Mouse (Mus musculus): ENCODE data around the gene Irf8. TPM values are rescaled to one million over a fixed set of nuclear protein-coding genes. Genes with fewer than 3 reads are reported as not detected.

Gene Irf8
- polyA plus RNA-seq, 1 experiment from 2014 or later = 1.7 TPM

GRCm38 (mm10) chr8:120725576-120725950, 10.6 kb upstream of the Irf8 start:
- Histone ChIP-seq H3K27ac (no peak overlapping the region), H3K4me3 (no peak overlapping the region), H3K4me1 (peaks cover 7% of the 10 kb centered on the region; the same call in 1 of the 2 replicates), H3K36me3 (no peaks in the 10 kb centered on the region), H3K9me3 (replicated peaks) (no peaks in the 10 kb centered on the region), H3K27me3 (ENCODE audit: low read depth, poor library complexity, severe bottlenecking) (peaks cover 10% of the 10 kb centered on the region)
- DNase-seq (ENCODE audit: low spot score) = no peak
- 83% methylated on average over 5 of the region's 5 CpGs for WGBS

GRCm38 (mm10) chr8:120726051-120726450, 10.1 kb upstream of the Irf8 start:
- 75% methylated on average over 5 of the region's 5 CpGs for WGBS
- Histone ChIP-seq H3K27me3 (ENCODE audit: low read depth, poor library complexity, severe bottlenecking) (peaks cover 13% of the 10 kb centered on the region), H3K36me3 (no peaks in the 10 kb centered on the region)

DNA sequence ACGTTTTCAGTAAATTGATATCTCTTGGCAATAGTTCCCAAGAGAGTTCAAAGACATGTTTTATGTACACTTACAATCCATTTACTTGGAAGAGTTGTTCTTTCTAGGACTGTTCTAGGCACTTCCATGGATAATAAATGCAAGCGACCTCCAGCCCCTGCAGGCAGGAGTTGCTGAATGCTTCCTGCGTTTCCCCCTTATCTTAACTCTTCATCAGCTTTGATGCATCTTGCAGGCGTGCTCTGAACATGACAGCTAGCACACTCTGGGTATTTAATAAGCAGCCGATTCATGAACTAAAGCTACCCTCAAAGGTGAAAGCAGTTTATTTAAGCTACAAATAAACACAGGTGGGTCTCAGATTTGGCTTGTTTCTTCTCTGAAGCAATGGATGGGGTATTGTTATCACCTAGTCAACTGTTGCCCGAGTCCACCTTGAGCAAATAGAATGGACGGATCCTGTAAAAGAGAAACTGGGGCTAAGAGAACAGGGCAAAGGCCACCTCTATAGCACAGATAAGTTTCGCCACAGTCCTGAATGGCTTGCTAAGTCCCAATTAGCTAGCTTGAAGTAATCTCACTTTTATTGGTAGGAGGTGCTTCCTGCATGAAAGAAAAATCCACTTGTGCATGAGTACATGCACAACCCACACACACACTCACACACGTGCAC, 7.5 kb upstream of the Irf8 start:
- Histone ChIP-seq H3K9me3 (replicated peaks) (no peaks in the 10 kb centered on the region), H3K27ac (no peak overlapping the region), H3K4me1 (peaks cover 7% of the 10 kb centered on the region; the same call in 1 of the 2 replicates), H3K36me3 (no peaks in the 10 kb centered on the region), H3K4me3 (no peak overlapping the region), H3K27me3 (ENCODE audit: low read depth, poor library complexity, severe bottlenecking) (peaks cover 37% of the 10 kb centered on the region)
- DNase-seq (ENCODE audit: low spot score) = no peak
- 69% methylated on average over 9 of the region's 9 CpGs for WGBS

More at GRCm38 (mm10) chr8:120726051-120726450, 10.1 kb upstream of the Irf8 start:
- H3K4me1 ChIP-seq = peaks cover 7% of the 10 kb centered on the region; the same call in 1 of the 2 replicates
- no peaks in the 10 kb centered on the region for H3K9me3 ChIP-seq (replicated peaks)
- DNase-seq (ENCODE audit: low spot score) = no peak
- no peak overlapping the region for H3K4me3 ChIP-seq
- H3K27ac ChIP-seq = no peak overlapping the region

DNA sequence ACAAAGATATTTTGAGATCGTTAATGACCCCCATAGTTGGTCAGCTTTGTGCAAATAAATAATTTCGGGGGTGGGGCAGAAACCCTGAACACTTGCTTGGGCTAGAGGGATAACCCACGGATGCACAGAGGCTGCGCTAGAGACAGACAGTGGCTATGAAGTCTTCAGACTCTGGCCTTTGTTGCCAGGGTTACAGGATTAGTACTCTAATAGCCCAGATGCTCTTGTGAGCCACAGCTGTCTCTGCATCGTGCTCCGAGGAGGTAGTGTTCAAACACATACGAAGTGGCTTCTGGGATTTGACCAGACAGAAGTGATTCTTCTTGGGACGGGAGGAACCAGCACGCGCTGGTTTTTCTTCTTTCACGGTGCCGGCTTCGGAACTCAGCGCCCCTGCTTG, 4.6 kb upstream of the Irf8 start:
- no peak for DNase-seq (ENCODE audit: low spot score)
- Histone ChIP-seq H3K27me3 (ENCODE audit: low read depth, poor library complexity, severe bottlenecking) (peaks cover 66% of the 10 kb centered on the region), H3K36me3 (no peaks in the 10 kb centered on the region), H3K4me3 (no peak overlapping the region), H3K4me1 (peaks cover 12% of the 10 kb centered on the region), H3K9me3 (replicated peaks) (no peaks in the 10 kb centered on the region), H3K27ac (no peak overlapping the region)
- 42% methylated on average over 14 of the region's 14 CpGs for WGBS

GRCm38 (mm10) chr8:120732068-120732467, 4.1 kb upstream of the Irf8 start:
- peaks cover 16% of the 10 kb centered on the region for H3K4me1 ChIP-seq
- peaks cover 71% of the 10 kb centered on the region for H3K27me3 ChIP-seq (ENCODE audit: low read depth, poor library complexity, severe bottlenecking)
- no peak overlapping the region for H3K27ac ChIP-seq
- H3K36me3 ChIP-seq = no peaks in the 10 kb centered on the region
- WGBS = 44% methylated on average over 6 of the region's 6 CpGs
- no peak overlapping the region for H3K4me3 ChIP-seq
- H3K9me3 ChIP-seq (replicated peaks) = no peaks in the 10 kb centered on the region
- DNase-seq (ENCODE audit: low spot score) = no peak

GRCm38 (mm10) chr8:120736486-120736885, 328 bp downstream of the Irf8 start:
- Histone ChIP-seq H3K27me3 (ENCODE audit: low read depth, poor library complexity, severe bottlenecking) (peaks cover 84% of the 10 kb centered on the region), H3K27ac (0 out of 2 replicates have a peak overlapping the region, but pooled peaks have one; percentile 2), H3K4me1 (peaks cover 21% of the 10 kb centered on the region), H3K4me3 (peak overlapping the region; percentile 61), H3K9me3 (replicated peaks) (no peaks in the 10 kb centered on the region), H3K36me3 (no peaks in the 10 kb centered on the region)
- WGBS = 3% methylated on average over 11 of the region's 11 CpGs
- peak; percentile 66 for DNase-seq (ENCODE audit: low spot score)

DNA sequence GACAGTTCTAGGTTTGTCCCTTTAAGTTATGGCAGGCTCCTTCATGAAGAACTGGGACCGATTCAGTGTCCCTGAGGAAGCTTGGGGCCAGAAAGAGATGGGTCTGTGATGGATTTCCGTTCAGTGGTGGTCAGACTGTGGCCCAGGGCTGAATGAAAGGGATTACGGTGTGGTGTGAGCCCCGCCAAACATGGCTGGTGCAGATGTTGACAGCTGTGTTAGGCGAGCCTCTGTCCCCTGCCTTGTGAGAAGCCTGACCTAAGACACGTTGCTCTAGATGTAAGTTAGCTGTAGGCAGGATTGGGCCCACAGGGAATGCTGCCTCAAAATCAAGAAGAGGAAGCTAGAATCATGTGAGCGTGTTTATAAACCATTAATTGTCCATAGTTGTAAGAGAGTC, 1.0 kb downstream of the Irf8 start:
- Histone ChIP-seq H3K9me3 (replicated peaks) (no peaks in the 10 kb centered on the region), H3K36me3 (no peaks in the 10 kb centered on the region), H3K27ac (no peak overlapping the region), H3K27me3 (ENCODE audit: low read depth, poor library complexity, severe bottlenecking) (peaks cover 78% of the 10 kb centered on the region), H3K4me3 (no peak overlapping the region), H3K4me1 (peaks cover 21% of the 10 kb centered on the region)
- 54% methylated on average over 7 of the region's 7 CpGs for WGBS
- DNase-seq (ENCODE audit: low spot score) = no peak

DNA sequence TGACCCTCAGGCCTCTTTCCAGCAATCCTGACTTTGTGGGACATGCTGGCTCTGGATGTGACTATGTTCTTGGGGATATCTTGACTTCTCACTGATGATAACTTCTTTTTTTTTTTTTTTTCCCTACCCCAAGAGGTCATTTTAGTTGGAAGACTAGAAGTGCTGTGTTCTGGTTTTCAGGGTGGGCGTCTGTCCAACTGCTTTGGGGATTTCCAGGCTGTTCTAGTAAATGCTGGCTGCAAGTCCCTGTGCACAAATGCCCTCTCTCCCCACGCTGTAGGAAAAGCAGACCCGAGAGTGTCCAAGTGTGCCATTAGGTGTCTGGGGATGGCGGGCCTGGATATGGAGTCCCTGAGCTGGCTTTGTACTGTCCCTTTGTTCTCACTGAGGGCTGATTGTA, 2.6 kb downstream of the Irf8 start:
- H3K36me3 ChIP-seq = no peaks in the 10 kb centered on the region

GRCm38 (mm10) chr8:120739526-120739925, 3.4 kb downstream of the Irf8 start:
- H3K36me3 ChIP-seq = no peaks in the 10 kb centered on the region
- H3K4me1 ChIP-seq = peaks cover 34% of the 10 kb centered on the region
- H3K27me3 ChIP-seq (ENCODE audit: low read depth, poor library complexity, severe bottlenecking) = peaks cover 56% of the 10 kb centered on the region
- 91% methylated on average over 15 of the region's 15 CpGs for WGBS
- no peaks in the 10 kb centered on the region for H3K9me3 ChIP-seq (replicated peaks)
- no peak overlapping the region for H3K4me3 ChIP-seq
- no peak overlapping the region for H3K27ac ChIP-seq
- DNase-seq (ENCODE audit: low spot score) = no peak

More for the DNA sequence above, 2.6 kb downstream of the Irf8 start:
- H3K4me1 ChIP-seq = peaks cover 26% of the 10 kb centered on the region
- H3K27ac ChIP-seq = no peak overlapping the region
- DNase-seq (ENCODE audit: low spot score) = no peak
- WGBS = 86% methylated on average over 4 of the region's 4 CpGs
- peaks cover 63% of the 10 kb centered on the region for H3K27me3 ChIP-seq (ENCODE audit: low read depth, poor library complexity, severe bottlenecking)
- no peak overlapping the region for H3K4me3 ChIP-seq
- no peaks in the 10 kb centered on the region for H3K9me3 ChIP-seq (replicated peaks)

DNA sequence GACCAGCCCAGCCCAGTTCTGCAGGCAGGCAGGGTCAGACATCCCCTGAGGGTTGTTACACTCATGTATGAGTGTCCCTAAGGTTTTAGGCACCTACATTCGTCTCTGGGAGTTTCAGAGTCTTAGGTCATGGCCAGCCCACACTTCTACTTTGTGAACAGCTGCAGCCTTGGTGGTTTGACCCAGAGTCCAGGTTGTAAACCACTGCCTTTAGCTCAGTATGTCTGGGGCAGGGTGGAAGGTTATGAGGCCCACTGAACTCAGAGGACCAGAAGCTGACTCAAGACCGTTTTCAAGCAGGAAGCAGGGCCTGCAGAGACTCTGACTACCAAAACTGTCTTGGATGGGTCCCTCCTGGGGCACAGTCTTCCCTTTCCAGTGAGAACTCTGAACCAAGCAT, 4.4 kb downstream of the Irf8 start:
- 69% methylated on average over 2 of the region's 2 CpGs for WGBS
- no peak overlapping the region for H3K4me3 ChIP-seq
- H3K27me3 ChIP-seq (ENCODE audit: low read depth, poor library complexity, severe bottlenecking) = peaks cover 50% of the 10 kb centered on the region
- no peak for DNase-seq (ENCODE audit: low spot score)
- H3K4me1 ChIP-seq = peaks cover 36% of the 10 kb centered on the region
- H3K9me3 ChIP-seq (replicated peaks) = no peaks in the 10 kb centered on the region
- H3K36me3 ChIP-seq = no peaks in the 10 kb centered on the region
- H3K27ac ChIP-seq = no peak overlapping the region

DNA sequence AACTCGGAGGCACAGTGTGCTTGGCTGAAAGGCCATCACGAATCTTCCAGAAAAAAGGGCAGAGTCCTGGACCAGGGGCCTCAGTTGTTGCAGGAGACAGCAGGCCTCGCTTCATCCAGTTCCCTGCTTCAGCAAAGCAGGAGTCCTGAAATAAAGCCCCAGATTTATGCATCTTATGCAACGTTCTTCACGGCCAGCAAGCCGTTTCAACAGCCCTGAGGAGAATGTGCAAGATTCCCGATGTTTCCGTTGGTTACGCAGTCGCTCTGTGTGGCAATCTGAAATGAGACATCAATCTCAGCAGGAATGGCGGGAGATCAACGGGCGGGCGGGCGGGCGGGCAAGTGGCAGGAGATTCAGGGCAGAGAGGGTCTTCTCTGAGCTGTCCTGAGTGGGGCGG, 4.8 kb downstream of the Irf8 start:
- H3K27me3 ChIP-seq (ENCODE audit: low read depth, poor library complexity, severe bottlenecking) = peaks cover 50% of the 10 kb centered on the region

GRCm38 (mm10) chr8:120741815-120742530, 5.8 kb downstream of the Irf8 start:
- Histone ChIP-seq H3K27me3 (ENCODE audit: low read depth, poor library complexity, severe bottlenecking) (peaks cover 47% of the 10 kb centered on the region), H3K27ac (no peak overlapping the region), H3K4me3 (no peak overlapping the region), H3K4me1 (peaks cover 29% of the 10 kb centered on the region), H3K36me3 (no peaks in the 10 kb centered on the region), H3K9me3 (replicated peaks) (no peaks in the 10 kb centered on the region)
- no peak for DNase-seq (ENCODE audit: low spot score)
- WGBS = 90% methylated on average over 15 of the region's 15 CpGs

More for the DNA sequence above, 4.8 kb downstream of the Irf8 start:
- H3K4me1 ChIP-seq = peaks cover 32% of the 10 kb centered on the region
- H3K4me3 ChIP-seq = no peak overlapping the region
- no peaks in the 10 kb centered on the region for H3K36me3 ChIP-seq
- no peaks in the 10 kb centered on the region for H3K9me3 ChIP-seq (replicated peaks)
- no peak overlapping the region for H3K27ac ChIP-seq
- DNase-seq (ENCODE audit: low spot score) = no peak
- whole genome bisulfite sequencing = 90% methylated on average over 17 of the region's 17 CpGs

DNA sequence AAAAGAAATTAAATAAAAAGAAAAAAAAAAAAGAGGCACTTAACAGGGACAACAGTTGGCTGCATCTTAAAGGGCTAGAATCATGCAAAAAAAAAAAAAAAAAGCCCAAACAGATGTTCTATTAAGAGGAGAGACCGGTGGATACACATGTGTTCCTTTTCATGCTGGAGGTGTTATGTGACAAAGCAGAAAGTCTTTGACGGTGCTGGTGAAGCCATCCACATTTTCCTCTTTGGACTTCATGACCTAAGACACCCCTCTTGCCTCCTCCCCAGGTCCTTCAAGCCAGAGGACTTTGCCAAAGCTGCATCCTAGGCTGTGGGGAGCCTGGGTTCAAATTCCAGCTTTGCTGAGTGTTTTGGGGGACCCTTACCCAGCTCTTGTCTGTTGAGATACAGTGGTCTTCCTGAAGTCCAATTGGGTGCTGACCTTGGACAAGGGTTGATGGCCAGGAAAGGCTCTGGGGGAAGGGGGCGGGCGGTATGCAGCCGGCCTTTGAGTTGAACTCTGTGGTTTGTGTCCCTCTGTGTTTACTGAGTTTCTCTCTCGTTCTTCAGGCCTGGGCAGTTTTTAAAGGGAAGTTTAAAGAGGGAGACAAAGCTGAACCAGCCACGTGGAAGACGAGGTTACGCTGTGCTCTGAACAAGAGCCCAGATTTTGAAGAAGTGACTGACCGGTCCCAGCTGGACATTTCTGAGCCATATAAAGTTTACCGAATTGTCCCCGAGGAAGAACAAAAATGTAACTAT, 7.2 kb downstream of the Irf8 start:
- DNase-seq (ENCODE audit: low spot score) = no peak
- Histone ChIP-seq H3K36me3 (no peaks in the 10 kb centered on the region), H3K27me3 (ENCODE audit: low read depth, poor library complexity, severe bottlenecking) (peaks cover 44% of the 10 kb centered on the region), H3K4me1 (peaks cover 23% of the 10 kb centered on the region), H3K4me3 (no peak overlapping the region), H3K27ac (no peak overlapping the region), H3K9me3 (replicated peaks) (no peaks in the 10 kb centered on the region)
- WGBS = 77% methylated on average over 12 of the region's 12 CpGs
